Mouse (Mus musculus): ENCODE data around the gene Tubg2.

Tubg2 gene

DNA sequence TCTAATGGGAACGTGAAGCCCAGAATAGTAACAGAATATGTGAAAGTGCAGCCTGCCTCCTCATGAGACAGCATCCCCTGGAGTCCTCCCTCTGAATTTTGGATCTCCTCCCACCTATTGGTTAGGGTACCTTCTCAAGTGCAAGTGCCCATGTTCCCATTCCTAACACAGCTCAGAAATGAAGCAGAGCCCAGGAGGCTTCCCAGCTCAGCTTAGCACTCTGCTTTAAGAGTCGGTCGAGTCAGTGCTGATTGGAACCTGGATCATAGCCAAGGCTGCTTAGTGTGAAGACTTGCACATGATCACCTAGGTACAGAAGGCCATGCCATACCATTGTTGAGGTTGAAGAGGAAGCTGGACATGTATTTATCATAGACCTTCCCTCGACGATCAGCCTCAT lies 38.4 kb downstream of the Tubg2 start:
- DNase-seq (ENCODE audit: low spot score in 2 of 2) = no peak

DNA sequence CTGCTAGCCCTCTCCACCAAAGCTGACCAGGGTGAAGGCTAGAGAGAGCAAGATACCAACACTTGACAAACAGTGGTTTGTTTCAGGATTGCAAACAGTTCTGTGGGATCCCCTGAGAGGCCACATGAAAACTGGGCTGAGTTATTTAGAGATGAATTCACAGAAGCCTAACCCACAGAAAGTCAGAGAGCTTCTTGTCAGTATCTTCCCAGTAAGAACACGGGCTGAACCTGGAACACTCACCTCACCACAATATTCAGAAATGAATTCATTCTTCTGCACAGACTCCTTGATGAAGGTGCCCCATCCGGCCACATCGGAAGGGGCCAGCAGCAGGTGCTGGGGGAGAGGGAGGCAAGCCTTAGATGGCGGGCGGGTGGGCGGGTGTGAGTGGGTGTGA lies 38.9 kb downstream of the Tubg2 start:
- DNase-seq (ENCODE audit: low spot score in 2 of 2) = no peak

DNA sequence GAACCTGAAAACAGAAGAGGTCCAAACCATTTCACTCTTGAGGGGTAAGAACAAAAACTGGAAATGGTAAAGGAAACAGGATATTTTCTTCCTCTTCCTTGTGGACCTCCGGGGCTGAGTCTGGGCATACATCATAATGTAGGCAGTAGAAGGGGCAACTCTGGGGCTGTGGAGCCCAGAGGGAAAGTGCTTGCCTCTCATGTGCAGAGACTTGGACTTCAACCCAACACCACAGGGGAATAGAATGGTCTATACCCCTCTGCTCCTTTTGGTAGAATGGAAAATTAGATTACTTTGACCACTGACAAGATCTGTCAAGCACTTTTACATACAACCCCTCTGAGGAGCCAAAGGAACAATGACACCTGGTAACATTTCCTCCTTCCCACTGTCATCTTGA lies 39.4 kb downstream of the Tubg2 start:
- no peak for DNase-seq (ENCODE audit: low spot score in 2 of 2)

DNA sequence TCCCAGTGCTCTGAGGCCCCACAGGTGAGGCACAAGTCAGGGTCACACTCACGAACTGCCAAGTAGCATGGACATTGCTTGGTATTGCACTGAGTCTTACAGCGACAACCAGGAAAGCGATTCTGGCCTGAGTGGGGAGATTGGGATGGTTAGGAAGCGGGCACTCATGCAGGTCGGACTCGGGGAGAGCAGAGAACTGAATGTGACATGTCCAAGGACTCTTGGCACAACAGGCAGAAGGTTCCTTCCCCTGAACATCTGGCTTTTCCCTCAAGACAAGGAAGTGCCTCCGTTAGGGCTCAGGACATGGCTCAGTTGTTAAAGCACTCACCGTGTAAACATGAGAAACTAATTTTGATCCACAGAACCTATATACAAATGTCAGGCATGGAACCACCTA lies 39.9 kb downstream of the Tubg2 start:
- DNase-seq (ENCODE audit: low spot score in 2 of 2) = no peak

DNA sequence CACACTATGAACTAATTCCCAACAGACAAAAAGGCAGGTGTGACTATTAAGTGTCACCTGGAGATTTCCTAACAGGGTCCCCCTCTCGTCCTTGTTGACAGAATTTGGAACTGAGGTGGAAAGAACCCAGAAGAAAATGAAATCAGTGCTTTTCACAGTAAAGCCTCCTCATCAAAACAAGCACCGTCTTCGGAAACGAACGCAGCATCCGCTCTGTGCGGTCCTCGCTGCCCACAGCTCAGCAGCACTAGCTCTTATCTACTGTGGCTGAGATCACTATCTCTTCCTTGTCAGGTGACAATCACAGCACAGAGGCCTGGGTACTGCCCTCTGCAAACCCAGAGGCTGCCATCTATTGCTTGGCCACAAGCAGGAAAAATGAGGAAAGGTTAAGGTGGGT lies 40.5 kb downstream of the Tubg2 start:
- no peak for DNase-seq (ENCODE audit: low spot score in 2 of 2)

DNA sequence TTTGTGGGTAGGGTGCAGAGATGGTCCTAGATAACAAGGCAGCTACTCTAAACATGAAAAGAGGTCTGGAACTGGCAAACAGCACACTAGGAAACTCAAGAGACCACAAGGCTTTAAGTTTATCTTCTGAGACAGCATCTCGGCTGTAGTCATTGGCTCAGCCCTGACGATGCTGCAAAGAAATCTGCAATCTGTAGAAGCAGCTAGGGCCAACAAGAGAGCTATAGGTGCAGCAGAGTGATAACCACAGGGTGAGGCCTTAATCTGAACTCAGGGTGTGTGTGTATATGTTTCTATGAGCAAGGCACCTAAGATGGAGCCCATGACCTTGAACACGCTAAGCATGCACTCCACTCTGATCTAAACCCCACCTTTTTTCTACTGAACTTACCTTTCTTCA lies 43.8 kb downstream of the Tubg2 start:
- DNase-seq (ENCODE audit: low spot score in 2 of 2) = no peak

DNA sequence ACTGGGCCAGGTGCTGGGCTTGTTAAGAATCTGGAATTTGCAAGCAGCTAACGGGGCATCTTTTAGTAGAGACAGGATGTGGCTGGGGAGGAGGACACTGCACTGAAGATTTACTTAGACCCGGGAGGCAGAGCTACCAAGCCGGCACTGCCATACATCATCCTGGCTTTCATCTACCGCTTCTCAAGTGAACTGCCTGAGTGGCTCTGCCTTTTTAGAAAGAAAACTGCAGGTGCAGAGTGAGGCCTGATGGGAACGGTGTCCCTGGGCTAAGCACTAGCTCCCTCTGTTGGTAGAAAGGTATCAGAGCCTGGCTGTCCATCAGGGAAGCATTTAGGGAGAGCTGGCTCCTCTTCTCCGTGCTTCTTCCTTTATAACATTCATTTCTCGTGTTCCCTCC lies 45.3 kb downstream of the Tubg2 start:
- peak in 1 of 2 experiments; percentile 69 for DNase-seq (ENCODE audit: low spot score in 2 of 2)
